Mouse (Mus musculus) thymus, adult 2 months (tissue): ENCODE results near the gene Manba.

Source experiments
- CTCF ChIP-seq: fragments of 200-500 bp; IDR thresholded peaks from 2 replicates; pipeline ENCODE4 v1.5.1; 2012; ENCODE audit warnings: mild to moderate bottlenecking, control low read depth, low read length, moderate library complexity, borderline replicate concordance; ENCODE audit not compliant: control insufficient read depth, poor library complexity, insufficient read depth; ENCODE audit errors: extremely low read depth
- POLR2A ChIP-seq: fragments of 200-500 bp; IDR thresholded peaks from 2 replicates; pipeline ENCODE4 v1.6.1; 2012; ENCODE audit warnings: mild to moderate bottlenecking, low read length, control low read depth, moderate library complexity; ENCODE audit not compliant: control insufficient read depth, poor library complexity, insufficient read depth; ENCODE audit errors: extremely low read depth

DNA sequence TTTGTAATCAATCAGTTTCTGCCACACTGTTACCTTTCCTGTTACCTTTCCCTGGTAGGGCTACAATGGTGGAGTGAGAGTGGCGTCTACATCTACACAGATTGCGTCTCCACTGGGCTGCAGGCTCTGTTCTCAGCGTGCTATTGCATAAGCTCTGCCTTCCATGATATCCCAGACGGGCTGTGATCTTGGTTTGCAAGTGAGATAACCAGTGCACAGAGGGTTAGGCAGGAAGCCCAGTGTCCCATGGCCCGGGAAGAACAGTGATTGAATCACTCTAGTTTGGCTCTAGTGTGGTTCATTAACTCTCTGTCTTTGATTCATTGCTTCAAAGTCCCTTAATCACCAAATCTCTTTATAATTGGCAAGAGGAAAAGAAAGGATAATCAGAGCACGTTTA, 82.5 kb downstream of the Manba start:
- no peak for TF ChIP-seq CTCF
- TF ChIP-seq POLR2A, result no peak
